Mouse (Mus musculus): Measurements from ENCODE around the gene Gpt2. TPM values are rescaled to one million over a fixed set of nuclear protein-coding genes. Genes with fewer than 3 reads are reported as not detected.

The Gpt2 gene
- total and polyA plus RNA-seq, 3 experiments, result 29.7 to 50.0 (median 37.8) TPM

- Histone ChIP-seq H3K27ac (ENCODE audit: insufficient read depth, low read depth) (peak overlapping the region; percentile 2; the same call in 1 of the 2 replicates), H3K79me2 (replicated peaks; ENCODE audit: control insufficient read depth, extremely low read depth, insufficient read depth, poor library complexity, severe bottlenecking) (peaks cover 9% of the 10 kb centered on the region), H3K4me3 (replicated peaks in 1 of 3; ENCODE audit: low read depth in 2 of 3, low read length in 2 of 3, poor library complexity in 1 of 3) (no peak overlapping the region), H3K4me1 (ENCODE audit: control insufficient read depth in 1 of 2, insufficient read depth in 2 of 2) (peaks cover 8 to 26% of the 10 kb centered on the region in 2 experiments), H3K9ac (ENCODE audit: insufficient read depth, low read depth) (no peak overlapping the region), H3K9me3 (replicated peaks; ENCODE audit: low read length) (no peaks in the 10 kb centered on the region), H3K36me3 (replicated peaks in 1 of 2; ENCODE audit: control insufficient read depth in 1 of 2, insufficient read depth in 1 of 2, low read length in 1 of 2) (peaks cover 0 to 11% of the 10 kb centered on the region in 2 experiments), H3K27me3 (replicated peaks) (no peaks in the 10 kb centered on the region), H3K4me2 (ENCODE audit: insufficient read depth, low read depth, poor library complexity, severe bottlenecking) (no peak overlapping the region)
- no peak for TF ChIP-seq POLR2AphosphoS2 (IDR thresholded peaks at IDR 0.05; ENCODE audit: low read depth, low read length)
- no peak for TF ChIP-seq UBTF (IDR thresholded peaks at IDR 0.05; ENCODE audit: low read depth, low read length)
- peak; percentile 60 for TF ChIP-seq EP300 (IDR thresholded peaks at IDR 0.05; ENCODE audit: low read length)
- peak; percentile 72 for TF ChIP-seq IRF4 (IDR thresholded peaks at IDR 0.05; ENCODE audit: low read depth, low read length)
- TF ChIP-seq MAFK (IDR thresholded peaks at IDR 0.05; ENCODE audit: insufficient replicate concordance, low read length), result no peak
- TF ChIP-seq ZMIZ1 (IDR thresholded peaks at IDR 0.05; ENCODE audit: low read depth, low read length), result no peak
- no peak for TF ChIP-seq GABPA (IDR thresholded peaks at IDR 0.05; ENCODE audit: insufficient replicate concordance, low read depth, low read length)
- no peak for TF ChIP-seq RCOR1 (conservative IDR thresholded peaks at IDR 0.05; ENCODE audit: low read depth, low read length)
- no peak for TF ChIP-seq HCFC1 (IDR thresholded peaks at IDR 0.05; ENCODE audit: low read depth, low read length)
- TF ChIP-seq CHD2 (IDR thresholded peaks at IDR 0.05; ENCODE audit: low read length), result no peak
- TF ChIP-seq SIN3A (IDR thresholded peaks at IDR 0.05; ENCODE audit: low read length), result no peak
- TF ChIP-seq USF2 (conservative IDR thresholded peaks at IDR 0.05; ENCODE audit: low read depth, low read length), result no peak
- no peak for TF ChIP-seq MXI1 (IDR thresholded peaks at IDR 0.05; ENCODE audit: low read depth, low read length)
- no peak for TF ChIP-seq CHD1 (IDR thresholded peaks at IDR 0.05; ENCODE audit: low read depth, low read length)
- TF ChIP-seq BHLHE40 (IDR thresholded peaks at IDR 0.05; ENCODE audit: low read depth, low read length), result no peak
- TF ChIP-seq JUND (conservative IDR thresholded peaks at IDR 0.05; ENCODE audit: low read depth, low read length), result no peak
- TF ChIP-seq NELFE (IDR thresholded peaks at IDR 0.05; ENCODE audit: low read depth, low read length), result no peak
- peak; percentile 45; the same call in 1 of the 2 replicates for TF ChIP-seq POLR2A (IDR thresholded peaks at IDR 0.05; ENCODE audit: low read depth, low read length)
- 0 out of 2 replicates have a peak, but pooled peaks have one; percentile 7 for TF ChIP-seq ETS1 (conservative IDR thresholded peaks at IDR 0.05; ENCODE audit: low read depth, low read length)
- no peak for TF ChIP-seq E2F4 (IDR thresholded peaks at IDR 0.05; ENCODE audit: insufficient replicate concordance, low read depth, low read length)
- TF ChIP-seq USF1 (IDR thresholded peaks at IDR 0.05; ENCODE audit: low read depth, low read length), result no peak
- no peak for TF ChIP-seq TCF12 (IDR thresholded peaks at IDR 0.05; ENCODE audit: low read depth, low read length)
- peak; percentile 36; the same call in 1 of the 2 replicates for TF ChIP-seq MYC (IDR thresholded peaks at IDR 0.05; ENCODE audit: low read depth, low read length)
- no peak for TF ChIP-seq RAD21 (IDR thresholded peaks at IDR 0.05; ENCODE audit: low read depth, low read length)
- TF ChIP-seq PAX5 (IDR thresholded peaks at IDR 0.05; ENCODE audit: low read length), result no peak
- in situ Hi-C loops (cut with MboI; ENCODE audit: low pct_ligation_motif_present, low pct_unique_long_range_greater_than_20kb, low sequenced_read_pairs), result no loop called here
- DNase-seq (ENCODE audit: extremely low read depth), result peak; percentile 69
- dilution Hi-C loops (cut with MboI; ENCODE audit: extremely low pct_ligation_motif_present, extremely low pct_unique_long_range_greater_than_20kb, low sequenced_read_pairs), result no loop called here
These were observed 66.8 kb downstream of the Gpt2 start for GRCm38 (mm10) chr8:85559201-85559600.

Measured in CH12.LX (cell line).